Mouse (Mus musculus) intestine, embryonic 16.5 days (tissue): ENCODE measurements around the gene Szrd1. TPM values are rescaled to one million over a fixed set of nuclear protein-coding genes. Genes with fewer than 3 reads are reported as not detected.
"Not testable (repeated sequence)": the region's sequence is repeated elsewhere in the genome, so short reads cannot be mapped to it uniquely, and the experiment has no call there.

Experiments used
- ATAC-seq: fragments of 200-750 bp; cut with Nextera tagmentation; 2 replicates; pipeline ENCODE4 v1.8.0; 2017; ENCODE audit warnings: moderate TSS enrichment, moderate library complexity
- H3K27ac ChIP-seq: fragments of 300-500 bp; sonication (generic); 2 replicates; pipeline ENCODE4 v1.5.1; 2014; ENCODE audit warnings: mild to moderate bottlenecking, low read length
- H3K27me3 ChIP-seq: fragments of 300-500 bp; sonication (generic); replicated peaks from 2 replicates; pipeline ENCODE4 v1.6.1; 2014; ENCODE audit warnings: low read length, control low read depth, mixed read lengths; ENCODE audit not compliant: control insufficient read depth, insufficient read depth
- H3K36me3 ChIP-seq: fragments of 300-500 bp; sonication (generic); 2 replicates; pipeline ENCODE4 v1.6.1; 2014; ENCODE audit warnings: low read length, control low read depth; ENCODE audit not compliant: control insufficient read depth, insufficient read depth
- H3K4me1 ChIP-seq: fragments of 300-500 bp; sonication (generic); 2 replicates; pipeline ENCODE4 v1.6.1; 2014; ENCODE audit warnings: low read length, control low read depth, mixed read lengths; ENCODE audit not compliant: control insufficient read depth, insufficient read depth
- H3K4me2 ChIP-seq: fragments of 300-500 bp; sonication (generic); 2 replicates; pipeline ENCODE4 v1.6.1; 2014; ENCODE audit warnings: low read depth, low read length, control low read depth
- H3K4me3 ChIP-seq: fragments of 300-500 bp; sonication (generic); 2 replicates; pipeline ENCODE4 v1.5.1; 2014; ENCODE audit warnings: mild to moderate bottlenecking, low read length
- H3K9ac ChIP-seq: fragments of 300-500 bp; sonication (generic); 2 replicates; pipeline ENCODE4 v1.6.1; 2014; ENCODE audit warnings: low read depth, low read length
- H3K9me3 ChIP-seq: fragments of 300-500 bp; sonication (generic); 2 replicates; pipeline ENCODE4 v1.6.1; 2016; ENCODE audit warnings: low read length, control low read depth; ENCODE audit not compliant: control insufficient read depth
- WGBS: fragments of 180-500 bp; shearing (Covaris S2); extraction: QIAGEN DNeasy Blood & Tissue Kit; methylation state at CpG from one replicate; pipeline ENCODE4 v1.1.7; 2014; 5-methylcytosine and 5-hydroxymethylcytosine counted together
- polyA plus RNA-seq: library from polyadenylated mRNA; unstranded; fragments of >200 nt; fragmentation: Nextera tagmentation; extraction: Ambion mirVana; gene quantifications from 2 replicates; pipeline ENCODE4 v1.2.1, GENCODE M21; 2015

Gene Szrd1
- polyA plus RNA-seq, 1 experiment from 2014 or later, result 46.4 TPM

- H3K27me3 ChIP-seq, result no peaks in the 10 kb centered on the region
- H3K9me3 ChIP-seq, result no peaks in the 10 kb centered on the region
- H3K9ac ChIP-seq, result peak overlapping the region; percentile 92
- peak overlapping the region; percentile 75 for H3K4me2 ChIP-seq
- peaks cover 42% of the 10 kb centered on the region for H3K4me1 ChIP-seq
- peak; percentile 26 for ATAC-seq
- peak overlapping the region; percentile 96 for H3K27ac ChIP-seq
- H3K4me3 ChIP-seq, result peak overlapping the region; percentile 86
- no peaks in the 10 kb centered on the region for H3K36me3 ChIP-seq
- WGBS, result under 1% methylated on average over 29 of the region's 29 CpGs
Observed at GRCm38 (mm10) chr4:141138425-141139115, 1.0 kb downstream of the Szrd1 start.

- 70% methylated on average over 1 of the region's 3 CpGs for WGBS
- not testable (repeated sequence) for H3K36me3 ChIP-seq, H3K27me3 ChIP-seq, ATAC-seq, H3K9me3 ChIP-seq
- Histone ChIP-seq H3K4me1 (peaks cover 49% of the 10 kb centered on the region), H3K27ac (peak overlapping the region; percentile 28), H3K9ac (peak overlapping the region; percentile 29; the same call in 1 of the 2 replicates), H3K4me3 (peak overlapping the region; percentile 86), H3K4me2 (peak overlapping the region; percentile 75)
Observed at GRCm38 (mm10) chr4:141137740-141138139, 1.8 kb downstream of the Szrd1 start.

GRCm38 (mm10) chr4:141136126-141136525 is 3.4 kb downstream of the Szrd1 start:
- 66% methylated on average over 7 of the region's 7 CpGs for WGBS
- H3K4me2 ChIP-seq, result peak overlapping the region; percentile 24
- H3K4me3 ChIP-seq, result 0 out of 2 replicates have a peak overlapping the region, but pooled peaks have one; percentile 7
- no peaks in the 10 kb centered on the region for H3K27me3 ChIP-seq
- ATAC-seq, result no peak
- peak overlapping the region; percentile 48 for H3K9ac ChIP-seq
- H3K27ac ChIP-seq, result peak overlapping the region; percentile 76
- H3K4me1 ChIP-seq, result peaks cover 61% of the 10 kb centered on the region
- no peaks in the 10 kb centered on the region for H3K36me3 ChIP-seq
- no peaks in the 10 kb centered on the region for H3K9me3 ChIP-seq

GRCm38 (mm10) chr4:141134751-141135530 is 4.6 kb downstream of the Szrd1 start:
- peak overlapping the region; percentile 54 for H3K4me2 ChIP-seq
- peaks cover 65% of the 10 kb centered on the region for H3K4me1 ChIP-seq
- H3K9ac ChIP-seq, result peak overlapping the region; percentile 59
- H3K27me3 ChIP-seq, result no peaks in the 10 kb centered on the region
- H3K9me3 ChIP-seq, result no peaks in the 10 kb centered on the region
- H3K27ac ChIP-seq, result peak overlapping the region; percentile 89
- ATAC-seq, result no peak
- H3K4me3 ChIP-seq, result peak overlapping the region; percentile 16; the same call in 1 of the 2 replicates
- 59% methylated on average over 20 of the region's 20 CpGs for WGBS
- no peaks in the 10 kb centered on the region for H3K36me3 ChIP-seq

- ATAC-seq, result peak; percentile 31
- Histone ChIP-seq H3K27ac (peak overlapping the region; percentile 89), H3K9me3 (no peaks in the 10 kb centered on the region), H3K27me3 (no peaks in the 10 kb centered on the region), H3K9ac (peak overlapping the region; percentile 59), H3K4me3 (peak overlapping the region; percentile 16; the same call in 1 of the 2 replicates), H3K4me1 (peaks cover 72% of the 10 kb centered on the region), H3K36me3 (no peaks in the 10 kb centered on the region), H3K4me2 (peak overlapping the region; percentile 54)
- 40% methylated on average over 8 of the region's 8 CpGs for WGBS
Observed at GRCm38 (mm10) chr4:141134031-141134441, 5.5 kb downstream of the Szrd1 start.

- 0 out of 2 replicates have a peak overlapping the region, but pooled peaks have one; percentile 24 for H3K9ac ChIP-seq
- no peak overlapping the region for H3K4me3 ChIP-seq
- no peaks in the 10 kb centered on the region for H3K9me3 ChIP-seq
- peaks cover 72% of the 10 kb centered on the region for H3K4me1 ChIP-seq
- H3K27ac ChIP-seq, result peak overlapping the region; percentile 96
- H3K36me3 ChIP-seq, result no peaks in the 10 kb centered on the region
- H3K4me2 ChIP-seq, result no peak overlapping the region
- ATAC-seq, result no peak
- no peaks in the 10 kb centered on the region for H3K27me3 ChIP-seq
- WGBS, result 25% methylated on average over 8 of the region's 8 CpGs
Observed at GRCm38 (mm10) chr4:141133227-141133626, 6.3 kb downstream of the Szrd1 start.

GRCm38 (mm10) chr4:141132191-141132590 is 7.4 kb downstream of the Szrd1 start:
- peaks cover 64% of the 10 kb centered on the region for H3K4me1 ChIP-seq

GRCm38 (mm10) chr4:141131531-141132061 is 8.0 kb downstream of the Szrd1 start:
- WGBS, result 24% methylated on average over 5 of the region's 5 CpGs
- Histone ChIP-seq H3K9me3 (no peaks in the 10 kb centered on the region), H3K27ac (peak overlapping the region; percentile 96), H3K27me3 (no peaks in the 10 kb centered on the region), H3K4me3 (no peak overlapping the region), H3K9ac (peak overlapping the region; percentile 60), H3K4me1 (peaks cover 58% of the 10 kb centered on the region), H3K36me3 (no peaks in the 10 kb centered on the region), H3K4me2 (peak overlapping the region; percentile 48)
- ATAC-seq, result peak; percentile 83

More at GRCm38 (mm10) chr4:141132191-141132590, 7.4 kb downstream of the Szrd1 start:
- peak overlapping the region; percentile 46 for H3K4me2 ChIP-seq
- H3K4me3 ChIP-seq, result no peak overlapping the region
- H3K27me3 ChIP-seq, result no peaks in the 10 kb centered on the region
- H3K9me3 ChIP-seq, result no peaks in the 10 kb centered on the region
- no peak for ATAC-seq
- H3K36me3 ChIP-seq, result no peaks in the 10 kb centered on the region
- H3K9ac ChIP-seq, result peak overlapping the region; percentile 60
- peak overlapping the region; percentile 96 for H3K27ac ChIP-seq
- WGBS, result 34% methylated on average over 8 of the region's 8 CpGs

GRCm38 (mm10) chr4:141130704-141131342 is 8.8 kb downstream of the Szrd1 start:
- 48% methylated on average over 6 of the region's 6 CpGs for WGBS
- Histone ChIP-seq H3K4me3 (peak overlapping the region; percentile 16; the same call in 1 of the 2 replicates), H3K9ac (peak overlapping the region; percentile 42), H3K36me3 (no peaks in the 10 kb centered on the region), H3K4me1 (peaks cover 50% of the 10 kb centered on the region), H3K4me2 (peak overlapping the region; percentile 48), H3K27me3 (no peaks in the 10 kb centered on the region), H3K9me3 (no peaks in the 10 kb centered on the region), H3K27ac (peak overlapping the region; percentile 96)
- ATAC-seq, result peak; percentile 45
